Comparison of ENCODE assay signal across 8 mouse cellular contexts in the genomic region with DNA sequence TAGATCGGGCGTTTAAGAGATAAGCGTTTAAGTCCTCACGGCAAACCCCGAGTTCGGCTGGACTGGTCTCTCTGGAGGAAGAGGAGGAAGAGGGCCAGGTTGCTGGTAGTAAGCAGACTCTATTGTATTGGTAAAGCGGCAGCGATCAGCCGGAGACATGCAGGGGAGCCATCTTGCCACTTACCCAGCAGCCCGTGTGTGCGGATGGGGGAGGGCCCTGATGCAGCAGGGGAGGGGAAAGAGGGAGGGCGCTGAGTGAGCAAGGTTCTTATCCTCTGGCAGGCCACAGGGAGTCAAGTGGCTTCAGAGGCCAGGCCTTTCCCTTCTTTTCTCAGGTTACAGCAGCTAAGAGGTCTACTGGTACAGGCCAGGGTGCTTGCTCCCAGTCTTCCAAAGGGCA. TPM values are rescaled to one million over a fixed set of nuclear protein-coding genes. Genes with fewer than 3 reads are reported as not detected.
DNase-seq lines count a peak whose midpoint lies in the region; ATAC-seq lines count a peak whose summit lies in the region.

No protein-coding gene starts in this region.

- ATAC-seq in hindbrain, embryonic 13.5 days (ENCODE audit: low FRiP score), result peak; percentile 83

- under 1% methylated on average over 12 of the region's 12 CpGs for WGBS in hindbrain, embryonic 13.5 days

- H3K4me2 ChIP-seq in hindbrain, embryonic 13.5 days, result peak overlapping the region; percentile 97

- no peaks in the 10 kb centered on the region for H3K27me3 ChIP-seq in hindbrain, embryonic 13.5 days

- peak; percentile 93 for DNase-seq in R1 (ENCODE audit: low read depth, low spot score)
- DNase-seq in cerebellum, postnatal 10 days, result peak; percentile 88 to 92
- peak; percentile 81 to 83 for DNase-seq in frontal cortex, postnatal 10 days (ENCODE audit: low spot score in 2 of 2)
- DNase-seq in layer of hippocampus, postnatal 25 days (ENCODE audit: extremely low spot score in 1 of 2, low spot score in 1 of 2), result peak; percentile 68 to 72
- DNase-seq in lung, postnatal 14 days, result peak; percentile 84
- peak; percentile 85 for DNase-seq in ovary, postnatal 36 days (ENCODE audit: low spot score)
- DNase-seq in thymus, postnatal 14 days, result peak; percentile 89

- peaks cover 65% of the 10 kb centered on the region for H3K36me3 ChIP-seq in hindbrain, embryonic 13.5 days

- H3K4me3 ChIP-seq in hindbrain, embryonic 13.5 days, result peak overlapping the region; percentile 72

- H3K9ac ChIP-seq in hindbrain, embryonic 13.5 days, result peak overlapping the region; percentile 90

- peaks cover 48% of the 10 kb centered on the region for H3K4me1 ChIP-seq in hindbrain, embryonic 13.5 days (replicated peaks)

- no peaks in the 10 kb centered on the region for H3K9me3 ChIP-seq in hindbrain, embryonic 13.5 days

- H3K27ac ChIP-seq in hindbrain, embryonic 13.5 days, result peak overlapping the region; percentile 91

RNA-seq across cellular contexts. Expression of a gene that starts 12.3 kb away (rescaled TPM):
- polyA plus RNA-seq in hindbrain, embryonic 13.5 days (2015; fragmentation: Nextera tagmentation; extraction: Ambion mirVana), result 8.6 and 9.4 TPM in 2 replicates
- 10 to 100 TPM; 17.5 to 22.7 TPM for total RNA-seq in layer of hippocampus, postnatal 25 days (2021)

RNA-seq across cellular contexts. Expression of a gene that starts 12.7 kb away (rescaled TPM):
- polyA plus RNA-seq in hindbrain, embryonic 13.5 days (2015; fragmentation: Nextera tagmentation; extraction: Ambion mirVana), result not detected in 2 replicates
- not detected for total RNA-seq in layer of hippocampus, postnatal 25 days (2021)

RNA-seq across cellular contexts. Expression of a gene that starts 32.3 kb away (rescaled TPM):
- polyA plus RNA-seq in hindbrain, embryonic 13.5 days (2015; fragmentation: Nextera tagmentation; extraction: Ambion mirVana), result not detected in 2 replicates
- under 1 TPM; 0.16 to 0.32 TPM for total RNA-seq in layer of hippocampus, postnatal 25 days (2021)

RNA-seq across cellular contexts. Expression of a gene that starts 32.5 kb away (rescaled TPM):
- polyA plus RNA-seq in hindbrain, embryonic 13.5 days (2015; fragmentation: Nextera tagmentation; extraction: Ambion mirVana), result 78.0 and 79.0 TPM in 2 replicates
- total RNA-seq in layer of hippocampus, postnatal 25 days (2021), result 10 to 100 TPM; 27.3 to 28.7 TPM

RNA-seq across cellular contexts. Expression of a gene that starts 33.2 kb away (rescaled TPM):
- 155 and 169 TPM in 2 replicates for polyA plus RNA-seq in hindbrain, embryonic 13.5 days (2015; fragmentation: Nextera tagmentation; extraction: Ambion mirVana)
- total RNA-seq in layer of hippocampus, postnatal 25 days (2021), result 100 to 1,000 TPM; 172 to 215 TPM

Comparison
In these comparisons a context has a peak if more than half of its experiments do, and no peak if none do; other contexts are left out.
1. Peak in every context shown above with its lines: DNase-seq, ATAC-seq, H3K4me3 ChIP-seq and H3K27ac ChIP-seq.